Mouse (Mus musculus): ENCODE data around the gene Sstr1. TPM values are rescaled to one million over a fixed set of nuclear protein-coding genes. Genes with fewer than 3 reads are reported as not detected.
A peak's percentile ranks its signal among the peaks of the same experiment; 100 is the strongest.

The Sstr1 gene
- polyA plus RNA-seq (2012; rRNA removed) = not detected in 2 replicates

DNA sequence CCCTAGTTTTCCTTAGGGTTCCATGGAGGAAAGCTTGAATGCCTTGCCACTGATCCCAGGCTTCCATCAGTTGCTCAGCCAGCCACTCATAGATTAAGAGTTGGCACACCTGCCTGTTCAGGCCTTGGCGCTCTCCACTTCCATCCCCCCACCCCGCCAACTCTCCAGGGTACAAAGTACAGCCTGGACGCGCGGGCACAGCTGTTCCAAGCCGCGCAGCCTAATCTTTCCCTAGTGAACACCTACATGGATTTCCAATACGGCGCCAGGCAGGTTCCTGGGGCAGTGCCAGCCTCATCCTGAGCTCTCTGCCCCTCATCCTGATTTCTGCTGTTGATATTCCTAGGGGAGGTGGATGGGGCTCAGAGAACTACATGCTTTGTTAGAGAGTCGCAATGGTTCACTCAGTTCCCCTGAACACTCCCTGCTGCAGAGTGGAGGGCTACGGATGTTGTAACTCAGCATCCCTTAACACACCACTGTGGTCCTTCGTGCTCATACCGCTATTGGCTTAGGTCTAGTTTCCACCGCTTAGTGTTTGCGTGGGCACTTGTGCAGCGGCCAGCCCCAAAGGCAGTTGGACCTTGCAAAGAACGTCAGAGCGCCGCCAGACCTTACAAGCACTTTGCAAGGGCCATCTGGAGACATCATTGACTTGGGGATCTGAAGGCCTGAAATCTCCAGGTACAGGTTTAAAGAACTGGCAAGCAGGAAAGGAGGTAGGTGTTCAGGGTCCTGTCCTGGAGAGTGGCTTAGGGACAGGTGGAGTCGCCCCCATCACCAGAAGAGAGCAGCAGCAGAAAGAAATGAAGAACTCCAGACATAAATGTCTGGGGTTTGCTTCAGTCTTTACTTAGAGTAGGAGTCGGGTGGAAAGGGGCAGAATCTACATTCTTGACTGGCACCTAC, at the start of gene Sstr1:
Gene Sstr1 (plus strand): TSS at position 610 of the 909 bp plus-strand sequence.
- H3K4me1 ChIP-seq (ENCODE audit: control insufficient read depth, insufficient read depth, low read length) = peaks cover 10% of the 10 kb centered on the region; the same call in 1 of the 2 replicates
- TF ChIP-seq POLR2A (IDR thresholded peaks at IDR 0.05; ENCODE audit: control insufficient read depth, low read depth, low read length) = no peak
- TF ChIP-seq CTCF (IDR thresholded peaks at IDR 0.05; ENCODE audit: control insufficient read depth, insufficient read depth, insufficient replicate concordance, low read depth, low read length) = no peak
- no peaks in the 10 kb centered on the region for H3K27me3 ChIP-seq (ENCODE audit: control insufficient read depth, insufficient read depth, low read length)
- no peak within 1 kb of the TSS for H3K4me3 ChIP-seq (ENCODE audit: control insufficient read depth, low read depth, low read length)
- no peaks in the 10 kb centered on the region for H3K36me3 ChIP-seq (ENCODE audit: control insufficient read depth, insufficient read depth, low read length)
- H3K27ac ChIP-seq (ENCODE audit: control insufficient read depth, insufficient read depth, low read depth, low read length) = no peak within 1 kb of the TSS

DNA sequence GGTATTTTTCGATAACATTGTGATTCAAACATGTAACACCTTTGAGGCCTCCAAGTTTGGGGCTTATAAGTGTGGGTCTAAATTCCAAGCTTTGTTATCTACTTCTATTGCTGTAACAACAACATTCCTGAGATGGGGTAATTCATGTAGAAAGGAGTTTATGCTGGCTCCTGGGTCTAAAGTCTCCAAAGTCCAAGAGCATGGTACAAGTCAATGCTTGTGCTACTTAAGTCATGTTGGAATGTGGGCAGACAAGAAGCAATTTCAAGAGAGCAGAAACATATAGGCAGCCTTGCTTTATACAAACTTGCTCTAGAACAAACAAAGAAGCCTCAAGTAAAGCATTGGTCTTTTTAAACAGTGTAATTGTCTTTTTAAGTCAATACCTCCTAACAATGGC, 12.8 kb upstream of the Sstr1 start:
- Histone ChIP-seq H3K27ac (ENCODE audit: control insufficient read depth, insufficient read depth, low read depth, low read length) (no peak overlapping the region), H3K27me3 (ENCODE audit: control insufficient read depth, insufficient read depth, low read length) (no peaks in the 10 kb centered on the region), H3K36me3 (ENCODE audit: control insufficient read depth, insufficient read depth, low read length) (no peaks in the 10 kb centered on the region), H3K4me3 (ENCODE audit: control insufficient read depth, low read depth, low read length) (no peak overlapping the region), H3K4me1 (ENCODE audit: control insufficient read depth, insufficient read depth, low read length) (no peaks in the 10 kb centered on the region)
- TF ChIP-seq POLR2A (IDR thresholded peaks at IDR 0.05; ENCODE audit: control insufficient read depth, low read depth, low read length) (no peak), CTCF (IDR thresholded peaks at IDR 0.05; ENCODE audit: control insufficient read depth, insufficient read depth, insufficient replicate concordance, low read depth, low read length) (no peak)

DNA sequence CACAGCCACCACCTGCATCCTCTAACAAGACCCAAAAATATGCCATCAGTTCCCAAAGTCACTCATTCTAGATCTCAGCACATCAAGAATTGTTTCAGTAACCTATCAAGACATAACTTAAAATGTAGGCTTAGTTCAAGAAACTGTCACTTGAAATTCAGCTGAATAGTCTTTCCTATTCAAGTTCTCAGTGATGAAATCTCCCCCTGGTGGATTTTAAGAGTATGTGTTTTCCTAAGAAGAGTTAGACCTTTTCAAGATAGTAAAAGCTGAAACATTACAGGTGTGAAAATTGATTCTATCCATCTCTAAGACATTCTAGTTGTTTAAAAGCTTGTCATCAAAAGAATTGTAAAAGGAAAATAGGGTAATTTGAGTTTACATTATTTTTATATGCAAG, 10.4 kb upstream of the Sstr1 start:
- no peaks in the 10 kb centered on the region for H3K36me3 ChIP-seq (ENCODE audit: control insufficient read depth, insufficient read depth, low read length)
- TF ChIP-seq CTCF (IDR thresholded peaks at IDR 0.05; ENCODE audit: control insufficient read depth, insufficient read depth, insufficient replicate concordance, low read depth, low read length) (no peak), POLR2A (IDR thresholded peaks at IDR 0.05; ENCODE audit: control insufficient read depth, low read depth, low read length) (no peak)
- H3K27ac ChIP-seq (ENCODE audit: control insufficient read depth, insufficient read depth, low read depth, low read length) = no peak overlapping the region
- H3K4me1 ChIP-seq (ENCODE audit: control insufficient read depth, insufficient read depth, low read length) = no peaks in the 10 kb centered on the region
- no peak overlapping the region for H3K4me3 ChIP-seq (ENCODE audit: control insufficient read depth, low read depth, low read length)
- H3K27me3 ChIP-seq (ENCODE audit: control insufficient read depth, insufficient read depth, low read length) = no peaks in the 10 kb centered on the region

DNA sequence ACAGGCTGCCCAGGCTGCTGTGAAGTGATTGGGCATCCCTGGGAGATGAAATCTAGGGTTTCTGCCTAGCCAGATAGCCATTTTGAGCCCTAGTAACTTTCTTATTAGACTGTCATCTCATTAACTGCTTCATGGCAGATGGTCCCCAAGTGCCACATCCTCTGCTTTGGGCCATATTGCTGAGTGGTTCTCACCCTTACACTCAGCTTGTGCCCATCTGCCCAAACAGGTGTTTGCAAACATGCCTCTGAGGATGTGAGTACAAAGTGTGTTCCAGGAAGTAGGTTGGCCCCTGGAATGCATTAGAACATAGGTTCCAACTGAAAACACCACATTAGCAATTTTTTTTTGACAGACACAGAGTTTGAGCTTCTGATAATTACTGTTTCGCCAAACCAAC, 3.6 kb upstream of the Sstr1 start:
- Histone ChIP-seq H3K27me3 (ENCODE audit: control insufficient read depth, insufficient read depth, low read length) (no peaks in the 10 kb centered on the region), H3K27ac (ENCODE audit: control insufficient read depth, insufficient read depth, low read depth, low read length) (no peak overlapping the region), H3K4me3 (ENCODE audit: control insufficient read depth, low read depth, low read length) (no peak overlapping the region), H3K4me1 (ENCODE audit: control insufficient read depth, insufficient read depth, low read length) (peaks cover 5% of the 10 kb centered on the region; the same call in 1 of the 2 replicates), H3K36me3 (ENCODE audit: control insufficient read depth, insufficient read depth, low read length) (no peaks in the 10 kb centered on the region)
- TF ChIP-seq CTCF (IDR thresholded peaks at IDR 0.05; ENCODE audit: control insufficient read depth, insufficient read depth, insufficient replicate concordance, low read depth, low read length) (no peak), POLR2A (IDR thresholded peaks at IDR 0.05; ENCODE audit: control insufficient read depth, low read depth, low read length) (no peak)

DNA sequence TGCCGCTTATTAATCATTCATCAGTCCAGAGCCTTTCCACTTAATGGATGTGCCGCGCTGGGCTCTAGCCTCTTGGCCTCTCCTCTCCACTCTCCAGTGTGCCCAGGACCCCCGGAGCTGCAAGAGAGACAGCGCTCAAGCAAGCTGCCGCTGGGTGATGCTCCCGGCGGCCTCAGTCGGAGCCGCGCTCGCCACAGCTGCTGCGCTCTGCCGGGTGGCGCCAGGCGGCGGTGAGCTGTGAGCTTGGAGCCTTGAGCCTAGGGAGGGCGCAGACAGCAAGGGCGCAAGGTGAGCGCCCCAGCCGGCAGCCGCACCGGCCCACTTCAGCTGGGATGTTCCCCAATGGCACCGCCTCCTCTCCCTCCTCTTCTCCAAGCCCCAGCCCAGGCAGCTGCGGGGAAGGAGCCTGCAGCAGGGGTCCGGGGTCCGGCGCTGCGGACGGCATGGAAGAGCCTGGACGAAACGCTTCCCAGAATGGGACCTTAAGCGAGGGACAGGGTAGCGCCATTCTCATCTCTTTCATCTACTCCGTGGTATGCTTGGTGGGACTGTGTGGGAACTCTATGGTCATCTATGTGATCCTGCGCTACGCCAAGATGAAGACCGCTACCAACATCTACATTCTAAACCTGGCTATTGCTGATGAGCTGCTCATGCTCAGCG, 820 bp downstream of the Sstr1 start:
- no peak for TF ChIP-seq POLR2A (IDR thresholded peaks at IDR 0.05; ENCODE audit: control insufficient read depth, low read depth, low read length)
- no peak for TF ChIP-seq CTCF (IDR thresholded peaks at IDR 0.05; ENCODE audit: control insufficient read depth, insufficient read depth, insufficient replicate concordance, low read depth, low read length)
- Histone ChIP-seq H3K4me1 (ENCODE audit: control insufficient read depth, insufficient read depth, low read length) (peaks cover 10% of the 10 kb centered on the region; the same call in 1 of the 2 replicates), H3K36me3 (ENCODE audit: control insufficient read depth, insufficient read depth, low read length) (no peaks in the 10 kb centered on the region), H3K4me3 (ENCODE audit: control insufficient read depth, low read depth, low read length) (no peak overlapping the region; the same call in 1 of the 2 replicates), H3K27me3 (ENCODE audit: control insufficient read depth, insufficient read depth, low read length) (no peaks in the 10 kb centered on the region), H3K27ac (ENCODE audit: control insufficient read depth, insufficient read depth, low read depth, low read length) (no peak overlapping the region)

DNA sequence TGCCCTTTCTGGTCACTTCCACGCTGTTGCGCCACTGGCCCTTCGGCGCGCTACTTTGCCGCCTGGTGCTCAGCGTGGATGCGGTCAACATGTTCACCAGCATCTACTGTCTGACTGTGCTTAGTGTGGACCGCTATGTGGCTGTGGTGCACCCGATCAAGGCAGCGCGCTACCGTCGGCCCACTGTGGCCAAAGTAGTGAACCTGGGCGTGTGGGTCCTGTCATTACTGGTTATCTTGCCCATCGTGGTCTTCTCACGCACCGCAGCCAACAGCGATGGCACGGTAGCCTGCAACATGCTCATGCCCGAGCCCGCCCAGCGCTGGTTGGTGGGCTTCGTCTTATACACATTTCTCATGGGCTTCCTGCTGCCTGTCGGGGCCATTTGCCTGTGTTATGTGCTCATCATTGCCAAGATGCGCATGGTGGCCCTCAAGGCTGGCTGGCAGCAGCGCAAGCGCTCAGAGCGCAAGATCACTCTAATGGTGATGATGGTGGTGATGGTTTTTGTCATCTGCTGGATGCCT, 1.4 kb downstream of the Sstr1 start:
- H3K27ac ChIP-seq (ENCODE audit: control insufficient read depth, insufficient read depth, low read depth, low read length) = no peak overlapping the region
- H3K4me3 ChIP-seq (ENCODE audit: control insufficient read depth, low read depth, low read length) = peak overlapping the region; percentile 11; the same call in 1 of the 2 replicates
- peaks cover 10% of the 10 kb centered on the region; the same call in 1 of the 2 replicates for H3K4me1 ChIP-seq (ENCODE audit: control insufficient read depth, insufficient read depth, low read length)
- TF ChIP-seq POLR2A (IDR thresholded peaks at IDR 0.05; ENCODE audit: control insufficient read depth, low read depth, low read length) (no peak), CTCF (IDR thresholded peaks at IDR 0.05; ENCODE audit: control insufficient read depth, insufficient read depth, insufficient replicate concordance, low read depth, low read length) (no peak)
- no peaks in the 10 kb centered on the region for H3K36me3 ChIP-seq (ENCODE audit: control insufficient read depth, insufficient read depth, low read length)
- no peaks in the 10 kb centered on the region for H3K27me3 ChIP-seq (ENCODE audit: control insufficient read depth, insufficient read depth, low read length)

All from testis, adult 2 months (tissue).